Mouse (Mus musculus) CD4-positive, CD25-positive, alpha-beta regulatory T cell (primary cell): ENCODE data around the gene Mdp1. TPM values are rescaled to one million over a fixed set of nuclear protein-coding genes. Genes with fewer than 3 reads are reported as not detected.

ENCODE experiments used
- polyA plus RNA-seq: library from polyadenylated mRNA; unstranded; fragments of 100-300 nt; shearing (Covaris generic); gene quantifications from one replicate; pipeline ENCODE4 v1.2.1, GENCODE M21; 2017

The Mdp1 gene
- 111 TPM for polyA plus RNA-seq

GRCm38 (mm10) chr14:55659960-55660573 lies at the start of gene Mdp1:
TSS of gene Mdp1 (minus strand) at chr14:55660508.

GRCm38 (mm10) chr14:55681160-55682117 lies 21.1 kb upstream of the Mdp1 start, which contains the start of gene Tinf2:
TSS of gene Tinf2 (minus strand) at chr14:55681820.

GRCm38 (mm10) chr14:55671833-55672740 lies 11.8 kb upstream of the Mdp1 start, which contains the start of the genes Gmpr2 and Nedd8:
TSS of gene Gmpr2 (plus strand) at chr14:55671941.
TSS of gene Nedd8 (minus strand) at chr14:55672124.

GRCm38 (mm10) chr14:55649884-55650283 lies 10.4 kb downstream of the Mdp1 start, which contains the start of gene Tssk4:
TSS of gene Tssk4 (plus strand) at chr14:55650184.

GRCm38 (mm10) chr14:55643060-55643907 lies 17.0 kb downstream of the Mdp1 start, which contains the start of gene Tm9sf1:
TSS of gene Tm9sf1 (minus strand) at chr14:55643806.

GRCm38 (mm10) chr14:55637795-55638194 lies 22.5 kb downstream of the Mdp1 start, which contains the start of gene Gm49378:
TSS of gene Gm49378 (minus strand) at chr14:55637895.

GRCm38 (mm10) chr14:55635523-55636007 lies 24.7 kb downstream of the Mdp1 start, which contains the start of gene Ipo4:
TSS of gene Ipo4 (minus strand) at chr14:55635957.

GRCm38 (mm10) chr14:55617822-55618221 lies 42.5 kb downstream of the Mdp1 start, which contains the start of gene Rec8:
TSS of gene Rec8 (plus strand) at chr14:55618037.

Other genes starting within 250 kb of the Mdp1 start
- 37.4 TPM for gene Dhrs4, start 181.8 kb downstream of the Mdp1 start, polyA plus RNA-seq
- gene Carmil3, start 169.9 kb downstream of the Mdp1 start, polyA plus RNA-seq: 0.60 TPM
- gene Cpne6, start 150.1 kb downstream of the Mdp1 start, polyA plus RNA-seq: 0.05 TPM
- 0.08 TPM for gene Nrl, start 135.5 kb downstream of the Mdp1 start, polyA plus RNA-seq
- gene Pck2, start 120.2 kb downstream of the Mdp1 start, polyA plus RNA-seq: 30.9 TPM
- gene Dcaf11, start 100.5 kb downstream of the Mdp1 start, polyA plus RNA-seq: 139 TPM
- gene A730061H03Rik, start 100.1 kb downstream of the Mdp1 start, polyA plus RNA-seq: 4.4 TPM
- gene Fitm1, start 84.9 kb downstream of the Mdp1 start, polyA plus RNA-seq: not detected
- 1,061 TPM for gene Psme1, start 82.4 kb downstream of the Mdp1 start, polyA plus RNA-seq
- gene Emc9, start 75.2 kb downstream of the Mdp1 start, polyA plus RNA-seq: 41.4 TPM
- gene Psme2, start 69.4 kb downstream of the Mdp1 start, polyA plus RNA-seq: 694 TPM
- gene Rnf31, start 68.8 kb downstream of the Mdp1 start, polyA plus RNA-seq: 64.2 TPM
- 196 TPM for gene Irf9, start 56.9 kb downstream of the Mdp1 start, polyA plus RNA-seq
- gene Rec8, start 42.5 kb downstream of the Mdp1 start, polyA plus RNA-seq: 9.6 TPM
- 70.3 TPM for gene Ipo4, start 24.6 kb downstream of the Mdp1 start, polyA plus RNA-seq
- 1.3 TPM for gene Gm49378, start 22.6 kb downstream of the Mdp1 start, polyA plus RNA-seq
- 83.6 TPM for gene Tm9sf1, start 16.7 kb downstream of the Mdp1 start, polyA plus RNA-seq
- gene Tssk4, start 10.3 kb downstream of the Mdp1 start, polyA plus RNA-seq: 2.1 TPM
- gene Gmpr2, start 11.4 kb upstream of the Mdp1 start, polyA plus RNA-seq: 50.7 TPM
- gene Nedd8, start 11.6 kb upstream of the Mdp1 start, polyA plus RNA-seq: 388 TPM
- gene Tinf2, start 21.3 kb upstream of the Mdp1 start, polyA plus RNA-seq: 69.1 TPM
- gene Tgm1, start 53.4 kb upstream of the Mdp1 start, polyA plus RNA-seq: 0.47 TPM
- 75.9 TPM for gene Rabggta, start 61.8 kb upstream of the Mdp1 start, polyA plus RNA-seq
- gene Dhrs1, start 85.2 kb upstream of the Mdp1 start, polyA plus RNA-seq: 36.0 TPM
- gene Nop9, start 85.2 kb upstream of the Mdp1 start, polyA plus RNA-seq: 51.0 TPM
- not detected for gene Cideb, start 98.0 kb upstream of the Mdp1 start, polyA plus RNA-seq
- gene Ltb4r2, start 100.9 kb upstream of the Mdp1 start, polyA plus RNA-seq: 0.07 TPM
- gene Ltb4r1, start 105.5 kb upstream of the Mdp1 start, polyA plus RNA-seq: 1.9 TPM
- gene Adcy4, start 123.6 kb upstream of the Mdp1 start, polyA plus RNA-seq: 0.32 TPM
- gene Ripk3, start 128.4 kb upstream of the Mdp1 start, polyA plus RNA-seq: 67.6 TPM
- gene Nfatc4, start 162.6 kb upstream of the Mdp1 start, polyA plus RNA-seq: not detected
- gene Nynrin, start 193.5 kb upstream of the Mdp1 start, polyA plus RNA-seq: 1.2 TPM
- gene Cbln3, start 223.9 kb upstream of the Mdp1 start, polyA plus RNA-seq: 0.20 TPM
- gene Khnyn, start 224.4 kb upstream of the Mdp1 start, polyA plus RNA-seq: 63.7 TPM
- gene Sdr39u1, start 239.8 kb upstream of the Mdp1 start, polyA plus RNA-seq: 73.6 TPM